Mouse (Mus musculus) gastrocnemius, postnatal 4 days (tissue): Measurements from ENCODE around the gene Olfr733. TPM values are rescaled to one million over a fixed set of nuclear protein-coding genes. Genes with fewer than 3 reads are reported as not detected.

Source experiments
- DNase-seq, 2 experiments: peaks; one replicate each; pipeline ENCODE4 v3.0.0; 2021 to 2022; ENCODE audit warnings: low spot score in 2 of 2, mixed read lengths in 2 of 2
- long read RNA-seq, 2 experiments: library from polyadenylated mRNA; stranded (forward); transcript quantifications; one replicate each; pipeline ENCODE4 v2.0.0; 2021
- total RNA-seq, 2 experiments: library from RNA; stranded (reverse); gene quantifications; 2 replicates each; pipeline ENCODE4 v1.2.3; 2021

Gene Olfr733
- not detected for total RNA-seq
- long read RNA-seq, experiment 1: 0 reads
- long read RNA-seq, experiment 2: 0 reads

- no peak for DNase-seq
These were observed at the start of gene Olfr733 for GRCm38 (mm10) chr14:50301422-50301821. Olfr733 (minus strand) TSS chr14:50301522.

GRCm38 (mm10) chr14:50348796-50349195, 47.5 kb upstream of the Olfr733 start, which contains the start of gene Olfr735:
Olfr735 (minus strand) TSS chr14:50348872.
- no peak for DNase-seq

- DNase-seq: no peak
These were observed 25.3 kb upstream of the Olfr733 start, which contains the start of gene Olfr734 for GRCm38 (mm10) chr14:50326661-50327060. Olfr734 (minus strand) TSS chr14:50326761.

- DNase-seq: no peak
These were observed 17.2 kb downstream of the Olfr733 start, which contains the start of gene Olfr732 for GRCm38 (mm10) chr14:50284106-50284505. Olfr732 (minus strand) TSS chr14:50284206.

Other genes starting within 250 kb of the Olfr733 start
- not detected for gene Olfr726, start 210.6 kb downstream of the Olfr733 start, total RNA-seq
- not detected for gene Olfr727, start 178.3 kb downstream of the Olfr733 start, total RNA-seq
- gene Olfr728, start 158.8 kb downstream of the Olfr733 start, total RNA-seq: not detected
- not detected for gene Olfr729, start 148.6 kb downstream of the Olfr733 start, total RNA-seq
- gene Olfr730, start 113.3 kb downstream of the Olfr733 start, total RNA-seq: not detected
- gene Olfr731, start 59.7 kb downstream of the Olfr733 start, total RNA-seq: not detected
- not detected for gene Olfr732, start 17.3 kb downstream of the Olfr733 start, total RNA-seq
- not detected for gene Olfr734, start 25.2 kb upstream of the Olfr733 start, total RNA-seq
- gene Olfr735, start 47.4 kb upstream of the Olfr733 start, total RNA-seq: not detected
- not detected for gene Tlr11, start 56.4 kb upstream of the Olfr733 start, total RNA-seq
- gene Olfr736, start 79.6 kb upstream of the Olfr733 start, total RNA-seq: not detected
- gene Olfr738, start 106.0 kb upstream of the Olfr733 start, total RNA-seq: not detected
- gene Olfr739, start 117.1 kb upstream of the Olfr733 start, total RNA-seq: not detected
- not detected for gene Olfr740, start 144.0 kb upstream of the Olfr733 start, total RNA-seq
- gene Olfr741, start 171.2 kb upstream of the Olfr733 start, total RNA-seq: not detected
- not detected for gene Olfr742, start 202.1 kb upstream of the Olfr733 start, total RNA-seq
- not detected for gene Olfr743, start 220.3 kb upstream of the Olfr733 start, total RNA-seq